Mouse (Mus musculus): ENCODE measurements around the gene Gm28043. TPM values are rescaled to one million over a fixed set of nuclear protein-coding genes. Genes with fewer than 3 reads are reported as not detected.

Gm28043 gene
- total RNA-seq, 2 experiments from 2014 or later: 2.6 to 5.0 TPM

- no peak for DNase-seq (ENCODE audit: extremely low spot score in 1 of 2, low spot score in 1 of 2)
Observed at GRCm38 (mm10) chr17:29678526-29678925, 63.9 kb downstream of the Gm28043 start.

- no peak for DNase-seq (ENCODE audit: extremely low spot score in 1 of 2, low spot score in 1 of 2)
Observed at GRCm38 (mm10) chr17:29679038-29679767, 64.5 kb downstream of the Gm28043 start.

GRCm38 (mm10) chr17:29680174-29680573 is 65.5 kb downstream of the Gm28043 start:
- DNase-seq (ENCODE audit: extremely low spot score in 1 of 2, low spot score in 1 of 2): no peak

GRCm38 (mm10) chr17:29680921-29681320 is 66.2 kb downstream of the Gm28043 start:
- no peak for DNase-seq (ENCODE audit: extremely low spot score in 1 of 2, low spot score in 1 of 2)

GRCm38 (mm10) chr17:29681669-29682068 is 67.0 kb downstream of the Gm28043 start:
- DNase-seq (ENCODE audit: extremely low spot score in 1 of 2, low spot score in 1 of 2): no peak

- DNase-seq (ENCODE audit: extremely low spot score in 1 of 2, low spot score in 1 of 2): no peak
Observed at GRCm38 (mm10) chr17:29682261-29682660, 67.6 kb downstream of the Gm28043 start.

- DNase-seq (ENCODE audit: extremely low spot score in 1 of 2, low spot score in 1 of 2): no peak
Observed at GRCm38 (mm10) chr17:29683127-29683526, 68.5 kb downstream of the Gm28043 start.

GRCm38 (mm10) chr17:29684275-29684674 is 69.6 kb downstream of the Gm28043 start:
- DNase-seq (ENCODE audit: extremely low spot score in 1 of 2, low spot score in 1 of 2): no peak

- DNase-seq (ENCODE audit: extremely low spot score in 1 of 2, low spot score in 1 of 2): no peak
Observed at GRCm38 (mm10) chr17:29686771-29687170, 72.1 kb downstream of the Gm28043 start.

GRCm38 (mm10) chr17:29687373-29687772 is 72.7 kb downstream of the Gm28043 start:
- no peak for DNase-seq (ENCODE audit: extremely low spot score in 1 of 2, low spot score in 1 of 2)

GRCm38 (mm10) chr17:29688610-29689009 is 73.9 kb downstream of the Gm28043 start:
- DNase-seq (ENCODE audit: extremely low spot score in 1 of 2, low spot score in 1 of 2): no peak

- DNase-seq (ENCODE audit: extremely low spot score in 1 of 2, low spot score in 1 of 2): no peak
Observed at GRCm38 (mm10) chr17:29690257-29690656, 75.6 kb downstream of the Gm28043 start.

- DNase-seq (ENCODE audit: extremely low spot score in 1 of 2, low spot score in 1 of 2): no peak
Observed at GRCm38 (mm10) chr17:29692827-29693226, 78.2 kb downstream of the Gm28043 start.

GRCm38 (mm10) chr17:29693571-29693970 is 78.9 kb downstream of the Gm28043 start:
- DNase-seq (ENCODE audit: extremely low spot score in 1 of 2, low spot score in 1 of 2): no peak

GRCm38 (mm10) chr17:29694516-29694915 is 79.8 kb downstream of the Gm28043 start:
- DNase-seq (ENCODE audit: extremely low spot score in 1 of 2, low spot score in 1 of 2): no peak

- DNase-seq (ENCODE audit: extremely low spot score in 1 of 2, low spot score in 1 of 2): no peak
Observed at GRCm38 (mm10) chr17:29696940-29697339, 82.3 kb downstream of the Gm28043 start.

- DNase-seq (ENCODE audit: extremely low spot score in 1 of 2, low spot score in 1 of 2): no peak
Observed at GRCm38 (mm10) chr17:29698421-29698820, 83.7 kb downstream of the Gm28043 start.

GRCm38 (mm10) chr17:29700573-29700972 is 85.9 kb downstream of the Gm28043 start:
- no peak for DNase-seq (ENCODE audit: extremely low spot score in 1 of 2, low spot score in 1 of 2)

GRCm38 (mm10) chr17:29702938-29703710 is 88.4 kb downstream of the Gm28043 start:
- DNase-seq (ENCODE audit: extremely low spot score in 1 of 2, low spot score in 1 of 2): peak in 1 of 2 experiments; percentile 52

- peak in 1 of 2 experiments; percentile 68 for DNase-seq (ENCODE audit: extremely low spot score in 1 of 2, low spot score in 1 of 2)
Observed at GRCm38 (mm10) chr17:29704781-29705180, 90.1 kb downstream of the Gm28043 start.

GRCm38 (mm10) chr17:29705881-29706280 is 91.2 kb downstream of the Gm28043 start:
- DNase-seq (ENCODE audit: extremely low spot score in 1 of 2, low spot score in 1 of 2): no peak
